Mouse (Mus musculus): ENCODE measurements around the gene Rnf167. TPM values are rescaled to one million over a fixed set of nuclear protein-coding genes. Genes with fewer than 3 reads are reported as not detected.

The Rnf167 gene
- total RNA-seq, 1 experiment from 2014 or later = 69.6 TPM

GRCm38 (mm10) chr11:70674501-70674900 lies 27.5 kb downstream of the Rnf167 start:
- DNase-seq = no peak

- no peak for DNase-seq
Measured at GRCm38 (mm10) chr11:70678092-70678491, 31.1 kb downstream of the Rnf167 start.

GRCm38 (mm10) chr11:70678576-70678975 lies 31.5 kb downstream of the Rnf167 start:
- no peak for DNase-seq

- DNase-seq = no peak
Measured at GRCm38 (mm10) chr11:70679361-70679760, 32.3 kb downstream of the Rnf167 start.

GRCm38 (mm10) chr11:70679894-70680293 lies 32.9 kb downstream of the Rnf167 start:
- DNase-seq = no peak

- DNase-seq = no peak
Measured at GRCm38 (mm10) chr11:70681170-70681569, 34.1 kb downstream of the Rnf167 start.

GRCm38 (mm10) chr11:70681897-70682581 lies 35.0 kb downstream of the Rnf167 start:
- DNase-seq = peak; percentile 56

GRCm38 (mm10) chr11:70683640-70684039 lies 36.6 kb downstream of the Rnf167 start:
- DNase-seq = no peak

GRCm38 (mm10) chr11:70686901-70687566 lies 40.0 kb downstream of the Rnf167 start:
- peak; percentile 50 for DNase-seq

GRCm38 (mm10) chr11:70687601-70688199 lies 40.7 kb downstream of the Rnf167 start, which contains the start of gene Camta2:
Gene Camta2, minus strand, starts transcription at chr11:70688105.
- peak; percentile 95 for DNase-seq

- peak; percentile 36 for DNase-seq
Measured at GRCm38 (mm10) chr11:70688372-70688771, 41.3 kb downstream of the Rnf167 start.

GRCm38 (mm10) chr11:70689578-70689977 lies 42.5 kb downstream of the Rnf167 start:
- DNase-seq = no peak

- no peak for DNase-seq
Measured at GRCm38 (mm10) chr11:70693504-70693903, 46.5 kb downstream of the Rnf167 start.

GRCm38 (mm10) chr11:70697376-70697775 lies 50.3 kb downstream of the Rnf167 start:
- DNase-seq = no peak

- DNase-seq = no peak
Measured at GRCm38 (mm10) chr11:70699051-70699450, 52.0 kb downstream of the Rnf167 start.

GRCm38 (mm10) chr11:70699722-70700556 lies 52.9 kb downstream of the Rnf167 start, which contains the start of the genes Inca1 and Kif1c:
Gene Inca1, minus strand, starts transcription at chr11:70700155.
Gene Kif1c, plus strand, starts transcription at chr11:70700548.
- DNase-seq = peak; percentile 97

- peak; percentile 89 for DNase-seq
Measured at GRCm38 (mm10) chr11:70700613-70701012, 53.6 kb downstream of the Rnf167 start.

Other genes with a start within 250 kb of the Rnf167 start
- 23.2 and 28.9 TPM in 2 replicates for gene Pelp1, start 237.2 kb upstream of the Rnf167 start, total RNA-seq (2021)
- 17.5 and 32.6 TPM in 2 replicates for gene Arrb2, start 214.6 kb upstream of the Rnf167 start, total RNA-seq (2021)
- 18.1 and 23.3 TPM in 2 replicates for gene Med11, start 195.3 kb upstream of the Rnf167 start, total RNA-seq (2021)
- gene Zmynd15, start 187.8 kb upstream of the Rnf167 start, total RNA-seq (2021) = 1.3 and 1.5 TPM in 2 replicates
- gene Cxcl16, start 187.3 kb upstream of the Rnf167 start, total RNA-seq (2021) = 4.0 and 6.0 TPM in 2 replicates
- gene Tm4sf5, start 142.0 kb upstream of the Rnf167 start, total RNA-seq (2021) = not detected in 2 replicates
- not detected in 2 replicates for gene Vmo1, start 132.6 kb upstream of the Rnf167 start, total RNA-seq (2021)
- gene Gltpd2, start 128.0 kb upstream of the Rnf167 start, total RNA-seq (2021) = 0.45 and 7.9 TPM in 2 replicates
- 233 and 258 TPM in 2 replicates for gene Psmb6, start 121.9 kb upstream of the Rnf167 start, total RNA-seq (2021)
- gene Gm40193, start 114.3 kb upstream of the Rnf167 start, total RNA-seq (2021) = not detected in 2 replicates
- 8.5 and 10.9 TPM in 2 replicates for gene Pld2, start 107.2 kb upstream of the Rnf167 start, total RNA-seq (2021)
- 52.5 and 58.5 TPM in 2 replicates for gene Mink1, start 84.4 kb upstream of the Rnf167 start, total RNA-seq (2021)
- not detected in 2 replicates for gene 4930544D05Rik, start 31.4 kb upstream of the Rnf167 start, total RNA-seq (2021)
- not detected in 2 replicates for gene Chrne, start 28.0 kb upstream of the Rnf167 start, total RNA-seq (2021)
- gene Gp1ba, start 8.1 kb upstream of the Rnf167 start, total RNA-seq (2021) = 0.49 and 0.56 TPM in 2 replicates
- 175 and 184 TPM in 2 replicates for gene Slc25a11, start 244 bp downstream of the Rnf167 start, total RNA-seq (2021)
- gene Pfn1, start 7.4 kb downstream of the Rnf167 start, total RNA-seq (2021) = 807 and 918 TPM in 2 replicates
- gene Eno3, start 10.0 kb downstream of the Rnf167 start, total RNA-seq (2021) = 14.9 and 21.4 TPM in 2 replicates
- gene Spag7, start 22.2 kb downstream of the Rnf167 start, total RNA-seq (2021) = 72.5 and 77.1 TPM in 2 replicates
- gene Camta2, start 40.9 kb downstream of the Rnf167 start, total RNA-seq (2021) = 38.8 and 41.8 TPM in 2 replicates
- 15.2 and 15.8 TPM in 2 replicates for gene Inca1, start 52.9 kb downstream of the Rnf167 start, total RNA-seq (2021)
- gene Kif1c, start 53.3 kb downstream of the Rnf167 start, total RNA-seq (2021) = 154 and 159 TPM in 2 replicates
- 8.7 and 10.3 TPM in 2 replicates for gene Zfp3, start 117.0 kb downstream of the Rnf167 start, total RNA-seq (2021)
- 0.41 and 1.2 TPM in 2 replicates for gene Scimp, start 165.4 kb downstream of the Rnf167 start, total RNA-seq (2021)
- gene Rabep1, start 197.5 kb downstream of the Rnf167 start, total RNA-seq (2021) = 97.4 and 109 TPM in 2 replicates

Data from adrenal gland, postnatal 14 days (tissue).